Mouse (Mus musculus): ENCODE results near the gene Tbc1d30. TPM values are rescaled to one million over a fixed set of nuclear protein-coding genes. Genes with fewer than 3 reads are reported as not detected.
A peak's percentile ranks its signal among the peaks of the same experiment; 100 is the strongest.

The Tbc1d30 gene
- total RNA-seq, 2 experiments from 2014 or later: 0.83 to 1.2 TPM

DNA sequence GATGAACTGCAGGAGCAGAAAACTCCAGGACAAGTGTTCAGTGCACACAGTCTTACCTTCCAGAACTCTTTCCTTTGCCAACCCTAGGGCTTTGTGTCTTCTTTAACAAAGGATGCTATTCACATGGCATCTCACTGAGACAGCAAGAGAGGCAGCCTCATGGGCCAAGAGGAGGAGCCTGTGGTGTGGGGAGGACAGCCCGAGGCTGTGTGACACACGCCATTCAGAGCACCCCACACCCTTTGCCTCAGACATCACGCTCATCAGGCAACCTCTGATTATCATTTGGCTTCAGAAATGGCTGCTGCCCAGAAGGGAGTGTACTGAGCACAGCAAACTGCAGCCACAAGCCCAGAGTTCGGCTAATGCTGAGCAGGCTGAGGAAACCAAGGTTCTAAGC lies 36.9 kb downstream of the Tbc1d30 start:
- DNase-seq (ENCODE audit: low spot score in 2 of 2): no peak

DNA sequence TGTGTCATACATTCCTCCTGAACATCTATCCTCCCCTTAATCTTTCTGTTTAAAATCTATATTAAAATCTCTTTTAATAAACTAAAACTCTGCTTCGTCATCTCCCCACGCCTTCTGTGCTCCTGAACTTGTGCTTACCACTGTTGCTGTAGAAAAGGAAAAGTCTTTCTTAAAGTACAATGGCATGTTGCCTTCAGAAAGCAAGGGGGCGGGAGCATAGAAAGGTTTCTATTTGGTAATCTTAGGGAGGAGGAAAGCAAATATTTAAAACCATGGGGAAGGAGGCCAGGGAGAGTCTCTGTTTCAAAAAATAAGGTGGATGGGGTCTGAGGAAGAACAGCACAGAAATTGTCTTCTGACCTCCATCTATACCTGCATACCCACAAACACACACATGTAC lies 38.0 kb downstream of the Tbc1d30 start:
- DNase-seq (ENCODE audit: low spot score in 2 of 2): no peak

DNA sequence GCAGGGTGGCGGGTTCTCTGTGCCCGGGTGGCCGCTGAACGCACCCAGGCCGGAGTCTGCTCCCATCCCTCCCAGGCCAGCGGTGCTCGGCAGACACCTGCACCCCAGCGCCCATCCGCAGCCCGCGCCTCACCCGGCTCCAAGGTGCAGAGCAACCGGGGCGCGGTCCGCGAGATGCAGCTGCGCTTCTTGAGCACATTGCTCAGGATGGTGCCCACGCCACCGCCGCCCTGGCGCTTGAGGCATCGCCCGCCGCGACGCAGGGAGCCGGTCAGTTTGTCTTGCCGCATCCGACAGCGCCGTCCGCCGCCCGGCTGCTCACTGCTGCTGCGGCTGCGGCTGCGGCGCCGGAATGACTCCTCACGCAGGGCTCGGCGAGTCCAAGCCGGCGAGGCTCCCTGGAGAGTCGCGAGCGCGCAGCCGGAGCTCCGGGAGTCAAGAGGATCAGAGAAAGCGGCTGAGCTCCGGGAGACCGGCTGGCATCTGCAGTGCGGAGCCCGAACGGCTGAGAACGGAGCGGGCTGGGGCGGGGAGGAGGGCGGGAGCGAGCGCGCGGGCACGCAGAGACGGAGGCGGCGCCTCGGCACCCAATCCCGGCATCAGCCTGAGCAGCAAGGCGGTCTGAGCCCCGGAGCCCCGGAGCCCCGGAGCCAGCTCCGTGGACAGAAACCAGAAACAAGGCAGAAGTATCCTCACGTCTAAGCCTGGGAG lies 40.4 kb downstream of the Tbc1d30 start:
- DNase-seq (ENCODE audit: low spot score in 2 of 2): peak in 1 of 2 experiments; percentile 54

DNA sequence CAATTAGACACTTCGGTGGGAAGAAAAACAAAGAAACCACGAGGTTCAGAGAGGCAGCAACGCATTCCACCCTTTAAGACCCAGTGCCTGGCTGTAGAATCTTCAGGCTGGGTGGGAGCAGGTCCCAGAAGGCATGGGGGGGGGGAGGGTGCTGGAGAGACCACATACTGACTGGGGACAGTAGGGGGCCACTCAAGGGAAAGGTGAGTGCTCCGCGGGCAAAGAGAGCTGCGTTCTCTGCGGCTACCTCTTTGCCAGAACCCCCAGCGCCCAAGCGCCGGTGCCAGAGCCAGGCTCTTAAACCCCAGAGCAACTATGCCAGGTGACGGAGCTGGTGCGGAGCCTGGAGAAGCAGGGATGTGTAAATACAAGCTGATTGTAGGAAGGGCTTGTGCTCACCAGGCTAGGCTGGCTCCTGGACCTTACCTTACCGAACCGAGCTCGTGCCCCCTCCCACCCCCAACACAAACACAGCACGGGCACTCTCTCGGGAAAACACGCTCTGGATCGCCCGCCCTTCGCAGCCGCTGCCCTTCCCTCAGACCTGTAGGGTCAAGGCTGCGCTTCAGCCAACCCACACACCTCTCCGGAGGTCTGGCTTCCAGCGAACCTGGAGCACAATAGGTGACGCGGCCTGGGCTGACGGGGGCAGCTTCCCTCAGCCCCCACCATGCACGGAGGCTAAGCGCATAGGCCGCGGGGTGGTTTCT lies 41.1 kb downstream of the Tbc1d30 start:
- no peak for DNase-seq (ENCODE audit: low spot score in 2 of 2)

DNA sequence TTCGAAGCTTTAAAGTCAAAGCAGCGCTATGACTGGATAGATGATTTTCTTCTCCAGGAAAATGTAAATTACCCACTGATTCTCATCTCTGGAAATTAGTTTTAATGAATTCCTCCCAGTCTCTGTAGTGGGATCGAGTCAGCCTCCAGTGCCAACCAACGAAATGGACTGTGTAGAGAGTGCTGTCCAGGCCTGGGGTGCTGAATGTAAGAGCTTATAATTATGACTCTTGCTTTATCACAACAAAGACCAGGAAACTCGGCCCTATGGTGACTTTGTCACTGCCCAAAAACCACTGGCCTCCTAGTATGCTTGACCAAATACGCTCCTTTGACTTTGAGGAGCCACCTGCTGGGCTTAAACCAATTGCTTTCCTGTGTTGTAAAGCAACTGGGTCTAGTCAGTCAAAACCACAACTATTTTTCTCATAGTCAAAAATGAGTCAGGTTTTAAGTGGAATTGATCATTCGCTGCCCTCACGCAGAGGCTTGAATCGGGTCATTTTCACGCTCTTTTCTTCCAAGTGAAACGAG lies 41.9 kb downstream of the Tbc1d30 start:
- no peak for DNase-seq (ENCODE audit: low spot score in 2 of 2)

DNA sequence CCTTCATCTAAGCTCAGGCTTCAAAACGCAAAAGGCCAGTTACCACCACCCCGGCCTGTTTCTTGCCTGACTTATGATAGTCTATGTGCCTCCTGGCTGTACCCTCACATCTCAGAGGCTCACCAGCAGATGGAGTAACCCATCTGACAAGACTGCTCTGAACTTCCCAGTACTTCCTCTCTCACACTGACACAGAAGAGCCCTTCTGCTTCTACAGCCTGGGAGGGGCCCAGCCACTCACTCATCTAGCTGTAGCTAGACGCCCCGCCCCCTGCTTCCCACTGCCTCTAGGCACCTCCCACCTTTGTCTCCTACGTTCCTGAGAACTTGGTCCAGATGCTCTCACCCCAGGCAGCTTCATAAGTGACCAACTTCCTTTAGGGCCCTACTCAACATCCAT lies 45.6 kb downstream of the Tbc1d30 start:
- no peak for DNase-seq (ENCODE audit: low spot score in 2 of 2)

DNA sequence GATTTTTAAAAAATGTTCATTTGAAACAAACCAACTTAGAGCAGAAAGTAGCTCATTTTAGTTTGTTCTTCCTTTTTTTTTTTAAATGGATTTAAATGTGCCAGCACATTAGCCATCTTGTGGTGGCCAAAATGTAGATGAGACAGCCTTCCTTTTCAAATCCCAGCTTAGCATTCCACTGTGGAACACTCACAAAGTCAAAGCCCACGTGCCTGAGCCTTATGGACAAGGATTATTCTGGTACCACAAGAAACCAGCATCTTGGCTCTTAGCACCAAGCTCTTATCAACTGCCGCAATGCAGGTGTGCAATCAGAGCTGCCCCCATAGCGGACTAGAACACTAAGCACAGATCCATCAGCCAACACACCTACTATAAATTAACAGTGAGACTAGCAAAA lies 47.5 kb downstream of the Tbc1d30 start:
- no peak for DNase-seq (ENCODE audit: low spot score in 2 of 2)

DNA sequence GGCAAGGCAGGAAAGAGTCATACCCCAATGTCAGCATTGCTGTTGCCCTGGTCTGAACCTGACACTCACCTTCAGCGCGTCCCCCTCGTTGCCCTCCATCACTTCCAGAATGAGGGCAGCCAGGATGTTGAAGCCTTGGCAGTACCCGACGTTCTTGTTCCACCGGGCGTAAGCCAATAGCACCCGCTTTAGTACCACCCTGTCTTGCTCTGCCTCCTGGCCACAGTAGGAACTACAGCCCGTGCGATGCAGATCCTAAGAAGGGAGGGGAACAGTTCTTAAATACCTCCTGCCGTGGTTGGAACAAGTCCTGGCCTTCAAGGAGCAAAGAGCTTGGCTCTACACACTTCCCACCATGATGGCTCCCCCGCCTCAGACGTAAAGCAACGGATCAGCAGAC lies 49.2 kb downstream of the Tbc1d30 start:
- no peak for DNase-seq (ENCODE audit: low spot score in 2 of 2)

DNA sequence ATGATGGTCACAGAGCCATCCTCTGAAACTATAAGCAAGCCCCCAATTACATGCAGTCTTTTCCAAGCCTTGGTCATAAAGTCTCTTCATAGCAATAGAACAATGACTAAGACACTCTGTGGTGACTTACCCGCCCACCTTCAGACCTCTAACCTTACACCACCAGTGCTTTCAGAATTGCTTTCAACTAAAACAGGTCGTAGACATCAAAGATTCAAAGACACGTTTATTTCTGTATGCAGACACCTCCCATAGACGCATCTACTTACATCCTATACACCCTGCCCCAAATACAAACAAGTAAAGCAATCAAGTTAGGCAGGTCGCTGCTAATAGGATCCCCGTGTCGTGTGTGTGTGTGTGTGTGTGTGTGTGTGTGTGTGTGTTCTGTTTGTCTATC lies 50.4 kb downstream of the Tbc1d30 start:
- no peak for DNase-seq (ENCODE audit: low spot score in 2 of 2)

DNA sequence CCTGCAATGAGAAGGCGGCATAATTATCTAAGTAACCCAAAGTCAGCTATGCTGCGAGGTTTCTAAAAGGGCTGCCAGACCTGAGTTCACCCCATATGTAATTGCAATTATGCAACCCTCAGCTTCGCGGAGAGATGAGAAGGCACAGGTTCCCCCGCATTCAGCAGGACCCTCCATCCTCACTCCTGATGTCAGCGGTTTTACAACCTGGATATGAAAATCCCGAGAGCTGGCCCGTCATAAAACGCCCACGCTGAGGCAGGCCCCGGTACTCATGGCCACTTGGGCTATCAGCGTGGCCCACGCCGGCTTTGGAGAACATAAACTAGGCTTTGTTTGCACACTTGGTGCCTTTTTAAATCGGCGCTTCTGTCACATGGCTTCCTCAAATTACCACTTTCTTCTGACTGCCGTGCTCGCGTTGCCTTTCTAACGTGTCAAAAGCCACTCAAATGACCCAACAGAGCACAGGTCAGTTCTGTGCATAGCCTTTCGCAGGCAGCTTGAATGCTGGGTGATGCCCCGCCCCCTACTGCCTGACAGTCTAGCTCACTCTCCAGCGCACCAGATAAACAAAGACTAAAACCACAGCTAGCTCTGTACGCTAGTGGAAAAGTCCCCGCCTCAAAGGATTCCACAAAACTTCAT lies 53.9 kb downstream of the Tbc1d30 start:
- peak in 1 of 2 experiments; percentile 40 for DNase-seq (ENCODE audit: low spot score in 2 of 2)

DNA sequence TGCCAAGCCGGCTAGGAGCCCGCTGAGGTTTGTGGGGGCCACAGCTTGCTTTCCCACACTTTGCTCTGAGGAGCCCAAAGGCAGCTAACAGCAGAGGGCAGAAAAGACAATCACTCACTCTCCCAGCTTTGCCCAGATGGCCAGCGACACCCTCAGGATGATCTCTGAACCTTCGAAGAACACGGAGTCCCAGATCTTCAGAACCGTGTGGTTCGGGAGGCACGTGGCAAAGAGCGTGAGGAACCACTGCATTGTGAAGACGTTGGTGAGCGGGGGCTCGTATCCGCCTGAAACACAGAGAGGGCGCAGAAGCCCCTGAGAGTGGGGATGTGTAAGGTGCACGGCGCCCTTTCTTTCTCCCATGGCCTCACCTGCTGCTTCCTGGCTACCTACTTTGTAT lies 56.6 kb downstream of the Tbc1d30 start:
- DNase-seq (ENCODE audit: low spot score in 2 of 2): no peak

DNA sequence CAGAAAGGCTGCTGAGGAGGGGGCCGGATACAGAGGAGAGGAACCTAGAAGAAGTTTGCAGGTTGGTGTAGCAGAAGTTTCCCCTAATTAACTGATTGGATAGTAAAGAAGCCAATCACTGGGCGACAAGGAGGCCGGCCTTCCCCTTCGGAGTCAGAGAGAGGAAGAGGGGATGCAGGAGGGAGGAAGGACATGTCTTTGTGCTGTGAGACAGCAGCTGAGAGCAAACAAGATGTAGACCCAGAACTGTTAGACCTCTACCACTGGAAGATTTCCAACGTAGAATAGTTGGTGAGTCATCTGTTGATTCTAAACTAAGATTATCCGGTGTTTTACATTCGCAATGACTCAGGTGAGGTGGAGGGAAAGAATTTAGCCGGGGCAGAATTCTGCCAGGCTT lies 57.2 kb downstream of the Tbc1d30 start:
- DNase-seq (ENCODE audit: low spot score in 2 of 2): no peak

DNA sequence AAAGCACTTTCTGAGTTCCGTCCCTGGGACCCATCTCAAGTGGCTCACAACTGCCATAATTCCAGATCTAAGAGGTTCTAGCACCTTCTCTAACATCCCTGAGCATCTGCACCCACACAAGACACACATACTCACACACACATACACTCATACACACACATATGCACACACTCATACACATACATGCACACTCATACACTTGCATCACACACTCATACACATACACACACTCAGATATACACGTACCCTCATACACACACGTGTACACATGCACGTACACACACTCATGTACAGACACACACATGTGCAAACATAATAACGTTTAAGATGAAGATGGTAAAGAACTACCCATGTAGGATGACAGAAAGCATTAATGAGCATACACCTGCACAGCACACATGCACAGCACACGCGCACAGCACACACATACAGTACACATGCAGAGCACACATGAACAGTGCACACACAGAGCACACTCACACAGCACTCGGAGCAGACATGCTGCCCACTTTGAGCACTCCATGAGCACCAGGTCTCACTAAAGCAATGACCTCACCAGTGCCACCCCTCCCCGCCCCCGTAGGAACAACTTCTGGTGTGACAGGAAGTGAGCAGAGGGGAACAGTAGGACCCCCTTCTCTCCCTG lies 59.7 kb downstream of the Tbc1d30 start:
- DNase-seq (ENCODE audit: low spot score in 2 of 2): no peak

DNA sequence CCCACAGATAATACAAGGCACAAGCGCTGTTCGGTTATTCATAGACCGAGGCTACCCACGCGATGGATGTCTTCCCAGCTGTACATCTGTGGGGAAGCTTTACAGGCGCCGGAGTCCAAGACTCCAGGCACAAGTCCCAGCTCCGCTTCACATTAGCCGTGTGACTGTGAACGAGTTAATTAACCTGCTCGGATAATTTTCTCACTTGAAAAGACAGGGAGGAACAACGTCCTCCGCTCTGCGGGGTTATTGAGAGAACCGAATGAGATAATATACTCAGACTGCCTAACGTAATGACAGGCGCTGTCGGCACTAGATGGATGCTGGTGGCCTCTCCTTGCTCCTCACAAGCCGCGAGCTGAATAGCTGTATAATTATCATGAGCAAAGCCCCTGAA lies 60.4 kb downstream of the Tbc1d30 start:
- no peak for DNase-seq (ENCODE audit: low spot score in 2 of 2)

DNA sequence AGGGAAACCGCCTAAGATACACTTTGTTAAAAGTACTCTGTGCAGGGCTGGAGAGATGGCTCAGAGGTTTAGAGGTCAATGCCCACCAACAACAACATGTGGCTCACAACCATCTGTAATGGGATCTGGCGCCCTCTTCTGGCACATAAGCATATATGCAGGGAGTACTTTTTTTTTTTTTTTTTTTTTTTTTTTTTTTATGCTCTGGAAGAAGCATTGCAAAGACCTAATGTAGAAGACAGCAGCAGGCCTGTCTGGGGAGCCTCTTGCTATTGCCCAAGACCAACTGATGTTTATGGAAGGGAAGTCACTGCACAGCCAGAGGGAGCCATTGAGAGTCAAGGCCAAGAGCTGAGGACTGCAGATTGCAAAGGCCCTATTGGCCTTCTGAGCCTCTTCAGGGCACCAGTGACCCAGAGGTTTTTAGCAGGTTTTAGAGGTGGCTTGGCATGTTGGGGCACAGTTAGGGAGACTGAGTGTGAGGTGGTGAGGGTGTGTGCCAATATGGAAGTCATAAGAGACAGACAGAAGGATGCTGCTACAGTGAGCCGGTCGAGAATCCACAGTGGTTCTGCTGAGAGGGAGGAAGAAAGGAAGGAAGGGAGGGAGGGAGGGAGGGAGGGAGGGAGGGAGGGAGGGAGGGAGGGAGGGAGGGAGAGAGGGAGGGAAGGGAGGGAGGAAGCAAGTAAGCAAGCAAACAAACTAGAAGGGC lies 61.0 kb downstream of the Tbc1d30 start:
- DNase-seq (ENCODE audit: low spot score in 2 of 2): no peak

DNA sequence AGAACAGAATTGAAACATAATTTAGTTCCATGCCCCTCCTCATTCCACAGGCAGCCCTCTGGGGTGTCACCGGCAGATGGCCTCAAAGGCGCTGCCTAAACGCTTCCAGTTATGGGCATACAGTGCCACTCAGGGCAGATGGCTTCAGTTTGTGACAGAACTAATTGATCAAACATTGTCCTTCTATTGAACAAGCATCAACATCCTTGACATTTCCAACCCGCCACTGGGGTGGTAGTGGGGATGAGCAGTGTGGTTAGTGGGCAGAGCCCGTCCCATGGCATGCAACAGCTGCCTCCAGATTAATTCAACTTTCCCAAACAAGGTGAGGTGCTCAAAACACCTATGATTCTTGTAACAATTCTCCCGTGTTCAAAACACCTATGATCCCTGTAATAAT lies 68.2 kb downstream of the Tbc1d30 start:
- DNase-seq (ENCODE audit: low spot score in 2 of 2): no peak

DNA sequence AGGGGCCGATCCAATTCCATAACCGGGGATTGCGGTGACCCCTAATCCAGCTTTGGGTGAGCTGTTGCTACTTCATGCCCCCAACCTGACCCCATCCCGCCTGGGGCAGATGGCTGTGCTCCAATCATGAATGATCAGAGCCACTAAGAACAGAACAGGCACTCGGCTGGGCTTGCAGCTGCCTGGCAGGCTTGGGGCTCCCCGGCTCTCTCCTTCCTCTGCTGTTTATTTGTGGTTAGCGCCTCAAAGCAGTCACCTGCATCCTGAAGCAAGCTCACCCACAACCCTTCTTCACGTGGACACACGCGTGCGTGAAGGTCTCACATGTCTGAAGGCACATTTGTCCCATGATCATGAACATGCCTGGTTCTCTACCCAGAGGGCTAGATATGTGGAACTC lies 68.6 kb downstream of the Tbc1d30 start:
- DNase-seq (ENCODE audit: low spot score in 2 of 2): no peak

DNA sequence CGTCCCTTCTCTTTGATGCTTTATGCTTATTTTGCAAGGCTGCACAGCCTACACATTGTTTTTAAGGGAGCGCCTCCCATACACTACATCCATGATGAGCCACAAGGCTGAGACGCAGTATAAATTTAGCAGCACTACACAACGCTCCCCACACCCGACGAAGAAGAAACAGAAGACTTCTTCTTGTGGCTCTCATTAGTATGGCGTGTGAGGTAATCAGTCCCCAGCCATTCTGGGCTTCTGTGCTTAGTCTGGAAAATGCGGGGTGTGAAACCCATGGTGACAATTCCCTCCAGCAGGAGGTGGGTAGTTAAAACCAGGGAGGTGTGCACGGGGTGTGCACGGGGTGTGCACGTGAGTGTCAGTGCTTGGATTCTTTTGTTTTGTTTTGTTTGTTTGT lies 70.1 kb downstream of the Tbc1d30 start:
- no peak for DNase-seq (ENCODE audit: low spot score in 2 of 2)

DNA sequence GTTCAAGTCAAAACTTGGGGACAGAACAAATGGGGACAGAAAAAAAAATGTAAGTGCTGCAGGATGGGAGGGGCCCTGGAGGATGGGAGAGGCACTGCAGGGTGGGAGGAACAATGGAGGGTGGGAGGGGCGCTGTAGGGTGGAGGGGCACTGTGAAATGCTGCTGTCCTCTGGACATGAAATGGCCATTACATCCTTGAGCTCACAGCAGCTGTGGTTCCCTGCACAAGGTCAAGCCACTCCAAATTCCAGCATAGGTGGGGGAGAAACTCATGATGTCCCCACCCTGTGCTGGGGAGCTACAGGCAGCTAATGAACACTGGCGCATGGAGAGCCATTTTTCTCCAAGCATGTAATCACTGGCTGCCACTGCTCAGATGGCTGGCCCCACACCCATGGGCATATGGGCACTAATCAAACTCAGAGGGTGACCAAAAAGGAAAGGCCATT lies 74.0 kb downstream of the Tbc1d30 start:
- DNase-seq (ENCODE audit: low spot score in 2 of 2): no peak

DNA sequence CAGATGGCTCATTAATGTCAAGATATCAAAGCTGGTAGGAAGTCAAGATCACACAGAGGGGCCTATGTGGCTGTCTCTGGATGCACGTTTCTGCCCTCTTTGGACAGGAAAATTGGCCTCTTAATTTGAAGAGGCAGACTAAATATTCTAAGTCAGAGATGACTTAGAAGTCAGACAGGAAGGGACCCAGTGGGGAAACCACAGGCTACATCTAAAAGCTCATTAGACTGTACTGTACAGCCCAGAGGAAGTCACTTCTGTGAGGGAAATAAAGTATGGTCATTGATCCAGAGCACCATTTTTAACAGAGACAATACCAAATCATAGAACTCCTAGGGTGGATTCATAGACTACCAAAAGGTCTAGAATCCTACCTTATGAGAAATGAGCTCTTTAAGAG lies 76.1 kb downstream of the Tbc1d30 start:
- DNase-seq (ENCODE audit: low spot score in 2 of 2): no peak

DNA sequence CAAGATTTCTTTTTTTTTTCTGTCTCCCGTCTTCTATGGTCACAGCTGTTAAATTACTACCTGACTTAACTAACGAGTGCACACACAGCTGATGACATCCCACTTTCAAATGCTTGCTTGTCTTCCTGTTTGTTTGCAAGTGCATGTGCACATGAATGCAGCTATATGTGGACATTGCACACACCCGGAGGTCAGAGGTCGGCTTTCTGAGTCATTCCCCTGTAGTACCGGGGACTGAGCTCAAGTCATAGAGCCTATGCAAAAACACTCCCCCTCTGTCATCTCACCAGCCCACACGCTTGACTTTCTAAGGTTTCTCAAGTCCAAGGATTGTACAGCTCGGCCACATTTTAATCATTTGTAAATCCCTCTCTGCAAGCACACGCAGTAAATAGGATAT lies 80.1 kb downstream of the Tbc1d30 start:
- no peak for DNase-seq (ENCODE audit: low spot score in 2 of 2)
